8 mouse cellular contexts compared by ENCODE assay signal in the genomic region with DNA sequence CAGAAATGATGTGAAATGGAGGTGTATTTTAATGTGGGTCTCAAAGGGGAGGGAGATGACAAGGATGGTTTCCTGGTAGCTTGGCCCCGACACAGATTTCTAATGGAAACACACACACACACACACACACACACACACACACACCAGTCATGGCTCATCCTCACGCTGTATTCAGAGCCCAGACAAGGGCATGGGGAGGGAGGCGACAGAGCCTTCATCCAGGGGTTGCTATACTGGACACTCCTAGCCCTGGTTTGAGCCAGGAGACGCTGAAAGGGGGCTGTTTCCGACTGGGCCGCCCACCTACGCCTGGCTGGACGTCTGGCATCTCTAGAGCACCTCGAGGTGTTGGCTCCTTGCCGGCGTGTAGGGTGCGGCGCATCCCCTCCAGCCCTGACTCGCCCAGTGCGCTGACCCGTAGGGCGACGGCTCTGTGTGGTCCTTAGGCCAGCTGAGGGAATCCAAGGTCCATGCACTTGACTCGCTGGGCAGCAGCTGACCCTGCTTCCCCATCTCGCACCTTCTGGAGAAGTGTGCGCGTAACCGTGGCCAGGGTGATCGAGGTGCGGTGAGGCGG. TPM values are rescaled to one million over a fixed set of nuclear protein-coding genes. Genes with fewer than 3 reads are reported as not detected.
DNase-seq lines count a peak whose midpoint lies in the region; ATAC-seq lines count a peak whose summit lies in the region.

Gene Dbndd2, plus strand, starts transcription at position 426 of the 577 bp plus-strand sequence.

- H3K4me2 ChIP-seq in hindbrain, embryonic 16.5 days (ENCODE audit: low read length) = peak within 1 kb of the TSS; percentile 100

- peak; percentile 57 for ATAC-seq in hindbrain, embryonic 16.5 days

- peak within 1 kb of the TSS; percentile 80 for H3K9ac ChIP-seq in hindbrain, embryonic 16.5 days (ENCODE audit: low read depth, low read length)

- no peaks in the 10 kb centered on the region for H3K27me3 ChIP-seq in hindbrain, embryonic 16.5 days (replicated peaks; ENCODE audit: control insufficient read depth, insufficient read depth, low read length)
- H3K27me3 ChIP-seq in midbrain, embryonic 10.5 days (ENCODE audit: low read depth, poor library complexity, severe bottlenecking) = peaks cover 63% of the 10 kb centered on the region

- peak within 1 kb of the TSS; percentile 87 for H3K4me3 ChIP-seq in hindbrain, embryonic 16.5 days (ENCODE audit: low read length)
- peak within 1 kb of the TSS; percentile 75 for H3K4me3 ChIP-seq in midbrain, embryonic 10.5 days

- H3K4me1 ChIP-seq in hindbrain, embryonic 16.5 days (ENCODE audit: control insufficient read depth, insufficient read depth, low read depth, low read length) = peaks cover 12% of the 10 kb centered on the region
- peaks cover 19% of the 10 kb centered on the region for H3K4me1 ChIP-seq in midbrain, embryonic 10.5 days

- no peaks in the 10 kb centered on the region for H3K9me3 ChIP-seq in hindbrain, embryonic 16.5 days (ENCODE audit: control insufficient read depth, low read length)
- H3K9me3 ChIP-seq in midbrain, embryonic 10.5 days (replicated peaks) = no peaks in the 10 kb centered on the region

- peak; percentile 86 for DNase-seq in cerebellum, adult 11-12 months
- DNase-seq in cerebellum, adult 8-10 months = no peak
- peak; percentile 43 to 48 for DNase-seq in adrenal gland, postnatal 36 days
- DNase-seq in gastrocnemius, postnatal 10 days = peak; percentile 53
- DNase-seq in left cerebral cortex, postnatal 4 days = no peak
- DNase-seq in midbrain, embryonic 10.5 days (ENCODE audit: low spot score) = peak; percentile 47
- peak; percentile 43 to 56 for DNase-seq in urinary bladder, postnatal 36 days (ENCODE audit: low spot score in 2 of 2)

- intact Hi-C loops in left cerebral cortex, postnatal 4 days (cut with DNase I) = no loop called here

- 1% methylated on average over 26 of the region's 26 CpGs for WGBS in hindbrain, embryonic 16.5 days
- 2% methylated on average over 26 of the region's 26 CpGs for WGBS in midbrain, embryonic 10.5 days

- no peaks in the 10 kb centered on the region for H3K36me3 ChIP-seq in hindbrain, embryonic 16.5 days (ENCODE audit: control insufficient read depth, insufficient read depth, low read length)
- H3K36me3 ChIP-seq in midbrain, embryonic 10.5 days = peaks cover 8% of the 10 kb centered on the region

- peak within 1 kb of the TSS; percentile 30 for H3K27ac ChIP-seq in hindbrain, embryonic 16.5 days (ENCODE audit: low read depth, low read length)
- H3K27ac ChIP-seq in midbrain, embryonic 10.5 days (replicated peaks) = peak within 1 kb of the TSS; percentile 76

RNA-seq across cellular contexts. Expression of gene Dbndd2, which starts in this region (rescaled TPM):
- 10 to 100 TPM in 1 of 2 experiments, 1 to 10 TPM in 1; 8.0 to 12.5 TPM for total RNA-seq in adrenal gland, postnatal 36 days (2021)
- 10 to 100 TPM; 13.0 to 17.7 TPM for total RNA-seq in gastrocnemius, postnatal 10 days (2021)
- polyA plus RNA-seq in hindbrain, embryonic 16.5 days (2015; fragmentation: Nextera tagmentation; extraction: Ambion mirVana) = 23.8 and 27.3 TPM in 2 replicates
- 10 to 100 TPM; 32.6 to 33.5 TPM for total RNA-seq in left cerebral cortex, postnatal 4 days (2021)
- 3.0 and 3.2 TPM in 2 replicates for polyA plus RNA-seq in midbrain, embryonic 10.5 days (2016; fragmentation: Nextera tagmentation; extraction: Ambion mirVana)

Comparison
In these comparisons a context has a peak if more than half of its experiments do, and no peak if none do; other contexts are left out.
1. DNase-seq: peak in cerebellum, adult 11-12 months (single experiment), adrenal gland, postnatal 36 days (2 of 2), gastrocnemius, postnatal 10 days (single experiment), midbrain, embryonic 10.5 days (single experiment) and urinary bladder, postnatal 36 days (2 of 2); none in cerebellum, adult 8-10 months (single experiment) and left cerebral cortex, postnatal 4 days (single experiment).